Mouse (Mus musculus) limb, embryonic 15.5 days (tissue): ENCODE results near the gene Plcb3. TPM values are rescaled to one million over a fixed set of nuclear protein-coding genes. Genes with fewer than 3 reads are reported as not detected.

Source experiments
- ATAC-seq: fragments of 200-750 bp; cut with Nextera tagmentation; 2 replicates; pipeline ENCODE4 v1.8.0; 2017; ENCODE audit warnings: low read depth, moderate TSS enrichment; ENCODE audit not compliant: insufficient number of reproducible peaks, low FRiP score, low TSS enrichment
- H3K27ac ChIP-seq: fragments of 300-500 bp; sonication (generic); 2 replicates; pipeline ENCODE4 v1.5.1; 2015; ENCODE audit warnings: moderate library complexity, mild to moderate bottlenecking, inconsistent platforms
- H3K27me3 ChIP-seq: fragments of 300-500 bp; sonication (generic); 2 replicates; pipeline ENCODE4 v1.6.1; 2015; ENCODE audit warnings: inconsistent platforms
- H3K36me3 ChIP-seq: fragments of 300-500 bp; sonication (generic); 2 replicates; pipeline ENCODE4 v1.6.1; 2015; ENCODE audit warnings: inconsistent platforms
- H3K4me1 ChIP-seq: fragments of 300-500 bp; sonication (generic); 2 replicates; pipeline ENCODE4 v1.6.1; 2015; ENCODE audit warnings: inconsistent platforms
- H3K4me2 ChIP-seq: fragments of 300-500 bp; sonication (generic); 2 replicates; pipeline ENCODE4 v1.6.1; 2015; ENCODE audit warnings: mild to moderate bottlenecking, inconsistent platforms
- H3K4me3 ChIP-seq: fragments of 300-500 bp; sonication (generic); 2 replicates; pipeline ENCODE4 v1.5.1; 2015; ENCODE audit warnings: mild to moderate bottlenecking, inconsistent platforms
- H3K9ac ChIP-seq: fragments of 300-500 bp; sonication (generic); 2 replicates; pipeline ENCODE4 v1.6.1; 2015; ENCODE audit warnings: inconsistent platforms
- H3K9me3 ChIP-seq: fragments of 300-500 bp; sonication (generic); 2 replicates; pipeline ENCODE4 v1.6.1; 2016; ENCODE audit warnings: inconsistent platforms
- WGBS: fragments of 180-500 bp; shearing (Covaris S2); methylation state at CpG from one replicate; pipeline ENCODE4 v1.1.7; 2015; 5-methylcytosine and 5-hydroxymethylcytosine counted together
- polyA plus RNA-seq: library from polyadenylated mRNA; unstranded; fragments of >200 nt; fragmentation: Nextera tagmentation; extraction: Ambion mirVana; gene quantifications from 2 replicates; pipeline ENCODE4 v1.2.1, GENCODE M21; 2015

Gene Plcb3
- polyA plus RNA-seq, 1 experiment from 2014 or later = 50.5 TPM

DNA sequence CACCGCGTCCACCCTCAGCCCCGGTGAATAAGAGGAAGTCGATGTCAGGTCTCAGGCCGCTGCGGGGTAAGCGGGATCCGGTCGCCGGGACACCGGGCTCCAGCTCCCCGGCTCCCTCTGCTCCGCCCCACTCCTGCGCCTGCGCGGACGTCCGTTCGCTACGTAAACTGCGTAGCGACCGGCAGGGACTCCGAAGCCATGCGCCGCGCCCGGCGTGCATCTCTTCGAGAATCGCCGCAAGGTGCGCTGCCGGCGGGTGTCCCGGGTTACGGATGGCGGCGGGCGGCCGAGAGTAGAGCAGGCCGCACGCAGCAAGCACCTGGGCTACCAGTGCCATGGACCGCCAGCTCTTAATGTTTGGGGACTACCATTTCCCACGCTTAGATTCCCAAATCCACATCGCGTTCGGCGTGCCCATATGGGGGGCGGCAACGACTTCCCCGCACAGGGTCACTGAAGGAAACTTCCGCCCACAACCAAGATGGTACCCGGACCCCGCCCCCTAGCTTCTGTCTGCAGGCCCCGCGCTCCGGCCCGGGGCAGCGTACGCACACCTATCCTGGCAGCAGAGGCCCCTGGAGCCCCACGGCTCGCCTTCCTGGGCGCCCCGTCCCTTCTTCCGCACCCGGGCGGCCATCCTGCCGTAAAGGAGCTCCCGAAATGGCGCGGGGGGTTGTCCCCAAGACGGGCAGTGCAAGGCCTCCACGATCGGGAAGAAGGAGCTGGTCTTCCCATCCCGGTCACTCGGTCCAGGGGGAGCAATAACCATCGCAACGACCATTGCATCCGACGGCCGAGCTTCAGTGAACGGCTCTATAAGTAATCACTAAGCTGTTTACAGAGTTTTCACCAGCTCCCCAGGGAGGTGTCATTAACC, 34.7 kb downstream of the Plcb3 start, which contains the start of gene Bad:
Gene Bad, plus strand, starts transcription at position 490 of the 877 bp plus-strand sequence.
- under 1% methylated on average over 82 of the region's 83 CpGs for WGBS
- H3K4me2 ChIP-seq = peak within 1 kb of the TSS; percentile 96
- peak within 1 kb of the TSS; percentile 91 for H3K4me3 ChIP-seq
- H3K27me3 ChIP-seq = no peaks in the 10 kb centered on the region
- H3K36me3 ChIP-seq = peaks cover 12% of the 10 kb centered on the region; the same call in 1 of the 2 replicates
- peak within 1 kb of the TSS; percentile 97 for H3K9ac ChIP-seq
- peaks cover 26% of the 10 kb centered on the region for H3K4me1 ChIP-seq
- peak; percentile 77 for ATAC-seq
- H3K9me3 ChIP-seq = no peaks in the 10 kb centered on the region
- peak within 1 kb of the TSS; percentile 97 for H3K27ac ChIP-seq

DNA sequence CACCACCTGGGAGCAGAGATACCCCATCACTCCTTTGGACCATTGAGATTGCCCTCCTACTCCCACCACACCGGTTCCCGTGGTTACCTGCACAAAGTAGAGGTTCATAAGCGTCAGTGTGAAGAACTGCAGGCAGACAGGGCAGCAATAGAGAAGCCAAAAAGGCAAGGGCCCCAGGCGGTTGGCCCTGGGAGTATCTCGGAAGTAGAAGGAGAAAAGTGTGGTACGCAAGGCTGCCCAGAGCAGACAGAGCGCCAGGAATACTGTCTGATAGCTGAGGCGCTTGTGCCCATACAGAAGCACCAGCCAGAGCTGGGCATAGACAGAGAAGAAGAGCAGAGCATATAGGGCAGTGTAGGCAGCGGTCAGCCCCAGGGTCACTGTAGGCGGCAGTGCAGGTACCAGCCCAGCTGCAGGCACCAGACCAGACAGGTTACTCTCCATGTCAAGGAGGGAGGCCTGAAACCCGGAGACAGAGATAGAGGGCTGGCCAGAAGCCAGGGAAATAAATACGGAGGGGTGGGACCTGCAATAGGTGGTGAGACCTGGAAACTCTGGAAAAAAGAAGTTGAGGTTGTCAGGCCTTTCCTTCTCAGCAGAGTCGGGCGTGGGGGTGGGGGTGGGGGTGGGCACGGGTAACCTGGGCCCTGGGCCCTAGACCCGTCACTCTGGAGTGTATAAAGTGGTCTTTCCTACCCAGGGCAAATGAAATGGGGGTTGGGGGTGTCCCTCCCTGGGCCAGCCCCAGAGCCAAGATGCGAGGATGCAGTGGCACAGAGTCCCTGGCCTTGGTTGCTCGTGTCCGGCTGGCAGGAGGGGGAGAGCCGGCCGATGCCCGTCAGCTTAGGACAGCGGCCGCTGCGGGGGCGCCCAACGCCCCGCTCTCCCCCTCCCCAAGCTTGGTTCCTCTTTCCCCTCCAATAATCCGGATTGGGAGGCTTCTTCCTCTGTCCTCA, 35.6 kb downstream of the Plcb3 start:
- Histone ChIP-seq H3K4me1 (peaks cover 26% of the 10 kb centered on the region), H3K4me2 (peak overlapping the region; percentile 96), H3K9me3 (no peaks in the 10 kb centered on the region), H3K9ac (peak overlapping the region; percentile 97), H3K36me3 (peaks cover 5% of the 10 kb centered on the region; the same call in 1 of the 2 replicates), H3K27me3 (peaks cover 8% of the 10 kb centered on the region), H3K4me3 (peak overlapping the region; percentile 91), H3K27ac (peak overlapping the region; percentile 59; the same call in 1 of the 2 replicates)
- no peak for ATAC-seq
- WGBS = 21% methylated on average over 28 of the region's 29 CpGs

DNA sequence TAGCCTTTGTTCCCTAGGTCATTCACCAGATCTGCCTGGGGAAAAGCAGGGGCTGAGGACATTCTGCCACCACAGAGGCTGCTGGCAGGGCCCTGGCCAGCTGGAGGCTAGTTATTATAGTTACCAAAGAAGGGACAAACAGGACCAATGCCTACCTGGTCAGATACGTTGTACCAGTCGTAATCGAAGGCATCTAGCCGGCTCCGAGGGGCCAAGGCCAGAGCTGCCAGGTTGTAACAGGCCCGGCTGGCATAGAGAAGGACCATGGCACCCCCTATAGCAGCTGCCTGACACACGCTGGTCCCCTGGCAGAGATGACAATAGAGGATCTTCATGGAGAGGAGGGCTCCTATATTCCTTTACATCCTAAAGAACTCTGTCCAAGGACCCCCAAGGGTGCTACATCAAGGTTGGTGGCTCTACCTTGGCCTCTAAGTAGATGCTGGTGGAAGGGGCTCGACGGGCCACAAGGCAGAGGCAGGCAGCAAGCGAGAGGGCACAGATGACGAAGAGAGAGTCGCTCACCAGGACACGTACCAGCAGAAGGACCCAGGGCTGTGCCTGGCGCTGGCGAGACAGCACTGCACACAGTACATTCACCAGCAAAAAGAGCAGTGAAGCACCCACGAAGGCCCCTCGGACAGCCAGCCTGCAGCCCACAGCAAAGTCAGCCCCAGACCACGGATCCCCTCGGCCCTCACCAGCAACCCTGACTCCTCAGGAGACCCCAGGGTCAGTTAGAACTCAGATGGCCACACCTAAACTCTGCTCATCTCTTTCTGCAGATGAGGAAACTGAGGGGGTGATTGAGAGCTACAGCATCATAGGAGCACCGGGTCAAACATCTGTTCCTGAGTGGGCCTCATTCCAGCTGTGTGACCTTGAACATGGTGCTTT, 36.9 kb downstream of the Plcb3 start:
- no peaks in the 10 kb centered on the region for H3K36me3 ChIP-seq
- H3K9ac ChIP-seq = no peak overlapping the region
- no peak overlapping the region for H3K27ac ChIP-seq
- WGBS = 89% methylated on average over 20 of the region's 20 CpGs
- ATAC-seq = no peak
- no peak overlapping the region for H3K4me3 ChIP-seq
- no peaks in the 10 kb centered on the region for H3K9me3 ChIP-seq
- no peak overlapping the region for H3K4me2 ChIP-seq
- peaks cover 27% of the 10 kb centered on the region for H3K4me1 ChIP-seq
- peaks cover 21% of the 10 kb centered on the region for H3K27me3 ChIP-seq

DNA sequence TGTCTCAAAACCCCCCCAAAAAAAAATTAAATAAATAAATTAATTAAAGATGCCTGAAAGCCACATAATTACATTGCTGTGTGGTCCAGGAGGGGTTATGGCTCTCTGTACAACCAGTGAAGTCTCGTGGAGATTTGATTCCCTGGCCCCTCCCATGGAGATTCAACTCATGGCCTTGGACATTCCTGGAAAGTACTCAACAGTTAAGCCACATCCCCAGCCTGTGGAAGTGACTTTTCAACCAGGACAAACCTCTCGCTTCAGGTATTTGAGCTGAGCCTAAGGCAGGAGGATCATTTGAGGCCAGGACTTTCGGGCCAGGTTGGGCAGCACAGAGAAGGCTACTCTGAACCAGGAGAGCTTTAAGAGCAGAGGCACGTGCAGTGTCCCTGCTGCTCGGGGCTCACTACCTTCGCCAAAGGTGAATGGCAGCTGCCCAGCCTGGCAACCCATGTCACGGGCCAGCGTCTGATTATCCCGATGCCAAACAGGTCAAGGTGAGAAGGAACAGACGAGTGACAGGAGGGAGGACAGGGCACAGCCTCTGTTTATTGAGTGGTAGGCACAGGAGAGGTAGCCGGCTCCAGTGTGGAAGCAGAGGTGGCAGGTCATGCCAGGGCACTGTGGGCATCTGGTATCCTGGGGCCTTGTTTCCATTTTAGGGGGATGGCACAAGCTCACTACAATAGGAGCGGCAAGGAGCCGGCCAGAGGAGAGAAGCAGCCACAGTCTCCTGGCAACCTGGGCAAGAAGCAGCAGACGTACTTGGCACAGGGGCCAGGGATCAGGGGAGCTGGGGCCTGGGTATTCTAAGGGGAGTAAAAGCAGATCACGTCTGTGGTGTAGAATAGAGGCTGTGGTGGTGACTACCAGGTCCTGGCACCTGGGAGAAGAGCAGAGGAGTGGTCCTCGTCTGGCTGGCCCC, 38.5 kb downstream of the Plcb3 start:
- Histone ChIP-seq H3K9ac (no peak overlapping the region), H3K9me3 (no peaks in the 10 kb centered on the region), H3K4me3 (no peak overlapping the region), H3K27ac (no peak overlapping the region), H3K27me3 (peaks cover 36% of the 10 kb centered on the region), H3K4me1 (peaks cover 32% of the 10 kb centered on the region), H3K4me2 (no peak overlapping the region), H3K36me3 (no peaks in the 10 kb centered on the region)
- 79% methylated on average over 16 of the region's 16 CpGs for WGBS
- no peak for ATAC-seq

DNA sequence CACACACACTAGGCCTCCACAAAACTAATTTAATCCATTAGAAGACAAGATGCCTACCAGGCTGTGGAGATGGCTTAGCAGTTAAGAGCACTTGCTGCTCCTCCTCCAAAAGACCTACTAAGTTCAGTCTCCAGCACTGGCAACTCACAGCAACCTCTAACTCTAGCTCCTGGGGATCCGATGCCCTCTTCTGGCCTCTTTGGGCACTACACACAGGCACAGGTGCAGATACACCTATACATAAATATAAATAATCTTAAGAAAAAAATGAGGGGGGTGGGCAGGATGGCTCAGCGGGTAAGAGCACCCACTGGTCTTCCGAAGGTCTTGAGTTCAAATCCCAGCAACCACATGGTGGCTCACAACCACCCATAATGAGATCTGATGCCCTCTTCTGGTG, 40.0 kb downstream of the Plcb3 start:
- no peak overlapping the region for H3K9ac ChIP-seq
- H3K4me1 ChIP-seq = peaks cover 29% of the 10 kb centered on the region
- 24% methylated on average over 3 of the region's 3 CpGs for WGBS
- ATAC-seq = no peak
- no peaks in the 10 kb centered on the region for H3K36me3 ChIP-seq
- no peak overlapping the region for H3K4me3 ChIP-seq
- H3K9me3 ChIP-seq = no peaks in the 10 kb centered on the region
- H3K27me3 ChIP-seq = peaks cover 52% of the 10 kb centered on the region
- no peak overlapping the region for H3K4me2 ChIP-seq
- no peak overlapping the region for H3K27ac ChIP-seq

DNA sequence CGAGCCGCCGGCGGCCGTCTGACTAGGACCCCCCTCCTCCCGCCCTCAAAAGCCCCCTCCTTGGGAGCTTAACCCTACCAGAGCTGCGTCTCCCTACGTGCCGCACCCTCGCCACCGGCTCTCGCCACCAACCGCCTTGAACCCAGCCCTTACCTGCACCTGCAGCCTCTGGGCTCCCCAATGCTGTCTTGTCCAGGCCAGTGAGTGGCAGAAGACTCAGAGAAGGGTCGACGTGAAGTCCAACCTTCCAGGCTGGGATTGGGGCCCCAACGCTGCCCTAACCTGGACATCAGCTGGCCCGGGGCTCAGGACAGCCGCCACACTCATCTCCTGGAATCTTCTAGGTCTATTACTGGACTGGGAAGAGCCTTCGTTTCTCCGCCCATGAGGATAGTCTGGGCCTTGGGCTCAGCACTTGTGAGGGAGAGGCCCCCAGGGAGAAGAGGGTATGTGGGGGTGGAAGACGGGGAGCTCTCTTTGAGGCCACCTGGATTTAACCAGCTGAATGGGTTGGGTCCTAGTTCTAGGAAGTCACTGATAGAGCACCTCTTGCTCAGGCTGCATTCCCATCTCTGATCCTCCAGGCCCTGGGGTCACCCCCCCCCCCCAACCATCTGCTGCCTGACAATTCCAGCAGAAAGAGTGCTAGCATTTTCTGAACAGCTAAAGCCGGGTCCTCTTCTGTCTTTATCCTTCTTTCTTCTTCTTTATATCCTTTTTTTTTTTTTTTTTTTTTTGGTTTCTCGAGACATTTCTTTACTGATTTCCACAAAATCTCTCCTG, 41.9 kb downstream of the Plcb3 start, which contains the start of gene Kcnk4:
Gene Kcnk4, minus strand, starts transcription at position 321 of the 783 bp plus-strand sequence.
- peak within 1 kb of the TSS; percentile 42 for H3K9ac ChIP-seq

DNA sequence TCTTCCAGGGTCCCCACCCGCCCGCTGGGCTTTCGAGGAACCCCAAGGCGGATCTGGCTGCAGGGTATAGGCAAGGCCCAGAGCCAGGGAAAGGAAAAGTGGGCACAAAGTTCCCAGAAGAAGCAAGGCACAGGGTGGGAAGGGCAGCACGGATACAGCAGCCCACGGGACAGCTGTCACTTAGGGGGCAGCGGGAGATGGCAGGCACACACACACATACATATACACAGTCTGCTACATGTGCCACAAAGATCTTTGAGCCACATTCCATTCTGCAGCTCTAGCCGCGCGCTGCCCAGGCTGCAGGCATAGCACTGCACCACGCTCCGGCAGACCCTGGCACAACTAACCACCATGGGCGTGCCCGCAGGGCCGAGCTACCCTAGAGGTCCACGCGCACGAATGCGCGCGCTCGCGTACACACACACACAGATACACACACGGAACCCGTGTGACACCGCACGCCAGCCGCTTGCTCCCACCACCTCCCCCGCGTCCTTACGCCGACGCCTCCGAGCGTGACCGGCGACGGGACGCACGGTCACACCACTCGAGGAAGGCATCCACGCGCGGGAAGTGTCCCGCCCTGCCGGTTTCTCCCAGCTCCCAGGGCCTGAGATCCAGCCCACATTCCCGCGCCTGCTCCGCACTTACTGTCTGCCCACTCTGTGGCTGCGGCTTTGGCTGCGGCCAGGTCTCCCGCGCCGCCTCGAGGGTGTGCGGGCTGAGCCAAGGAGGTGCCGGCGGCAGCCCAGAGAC, 42.7 kb downstream of the Plcb3 start:
- no peaks in the 10 kb centered on the region for H3K36me3 ChIP-seq
- peaks cover 16% of the 10 kb centered on the region for H3K4me1 ChIP-seq
- 4% methylated on average over 58 of the region's 58 CpGs for WGBS
- no peak overlapping the region for H3K27ac ChIP-seq
- peak overlapping the region; percentile 45 for H3K4me3 ChIP-seq
- H3K9ac ChIP-seq = peak overlapping the region; percentile 42
- H3K9me3 ChIP-seq = no peaks in the 10 kb centered on the region
- H3K27me3 ChIP-seq = peaks cover 74% of the 10 kb centered on the region
- H3K4me2 ChIP-seq = peak overlapping the region; percentile 90
- peak; percentile 62; the same call in 1 of the 2 replicates for ATAC-seq

More for the DNA sequence above, 41.9 kb downstream of the Plcb3 start, which contains the start of gene Kcnk4:
- 9% methylated on average over 23 of the region's 23 CpGs for WGBS
- Histone ChIP-seq H3K36me3 (no peaks in the 10 kb centered on the region), H3K27ac (no peak within 1 kb of the TSS), H3K4me3 (peak within 1 kb of the TSS; percentile 45), H3K27me3 (peaks cover 67% of the 10 kb centered on the region), H3K4me2 (peak within 1 kb of the TSS; percentile 90), H3K9me3 (no peaks in the 10 kb centered on the region), H3K4me1 (peaks cover 16% of the 10 kb centered on the region)
- ATAC-seq = no peak

DNA sequence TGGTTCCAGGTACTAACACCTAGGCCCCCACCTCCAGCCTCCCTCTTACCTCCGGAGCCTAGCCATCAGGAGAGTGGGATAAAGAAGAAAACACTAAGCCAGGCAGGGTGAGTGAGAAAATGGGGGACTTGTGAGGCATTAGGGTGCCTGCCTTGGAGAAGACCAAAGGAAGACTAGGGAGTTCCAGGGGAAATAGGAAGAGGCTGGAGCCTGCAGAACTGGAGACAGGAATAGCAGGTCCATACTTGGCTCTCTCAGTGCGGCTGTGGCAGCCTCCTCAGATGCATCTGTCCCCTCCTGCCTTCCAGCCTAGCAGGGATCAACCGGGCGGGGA, 43.2 kb downstream of the Plcb3 start:
- Histone ChIP-seq H3K9ac (no peak overlapping the region), H3K36me3 (no peaks in the 10 kb centered on the region), H3K27me3 (peaks cover 79% of the 10 kb centered on the region), H3K4me2 (0 out of 2 replicates have a peak overlapping the region, but pooled peaks have one; percentile 90), H3K4me1 (peaks cover 17% of the 10 kb centered on the region), H3K27ac (no peak overlapping the region), H3K9me3 (no peaks in the 10 kb centered on the region), H3K4me3 (peak overlapping the region; percentile 45)
- no peak for ATAC-seq
- WGBS = 27% methylated on average over 4 of the region's 4 CpGs

DNA sequence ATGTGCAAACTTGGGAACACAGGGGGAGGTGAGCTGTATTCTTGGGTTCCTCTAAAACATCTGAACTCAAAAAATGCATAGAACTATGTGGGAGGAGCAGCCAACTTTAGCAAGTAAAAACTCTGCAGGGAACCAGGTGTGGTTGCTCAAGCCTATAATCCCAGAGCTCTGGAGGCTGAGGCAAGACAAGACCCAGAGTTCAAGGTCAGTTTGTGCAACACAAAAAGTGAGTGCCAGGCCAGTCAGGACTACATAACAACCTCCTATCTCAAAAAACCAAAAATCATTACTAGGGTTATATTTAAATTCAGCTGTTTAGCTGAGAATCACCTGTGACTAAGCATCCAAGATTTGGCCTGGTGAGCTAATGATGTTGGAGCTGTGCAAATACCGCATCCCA, 44.3 kb downstream of the Plcb3 start:
- 52% methylated on average over 1 of the region's 1 CpGs for WGBS
- Histone ChIP-seq H3K27ac (no peak overlapping the region), H3K36me3 (no peaks in the 10 kb centered on the region), H3K27me3 (peaks cover 90% of the 10 kb centered on the region), H3K9me3 (no peaks in the 10 kb centered on the region), H3K4me1 (peaks cover 20% of the 10 kb centered on the region), H3K9ac (no peak overlapping the region), H3K4me2 (no peak overlapping the region), H3K4me3 (no peak overlapping the region)
- no peak for ATAC-seq
